Mouse (Mus musculus): ENCODE measurements around the gene Cux1. TPM values are rescaled to one million over a fixed set of nuclear protein-coding genes. Genes with fewer than 3 reads are reported as not detected.

Cux1 gene
- polyA plus RNA-seq, 1 experiment from 2014 or later: 107 TPM

DNA sequence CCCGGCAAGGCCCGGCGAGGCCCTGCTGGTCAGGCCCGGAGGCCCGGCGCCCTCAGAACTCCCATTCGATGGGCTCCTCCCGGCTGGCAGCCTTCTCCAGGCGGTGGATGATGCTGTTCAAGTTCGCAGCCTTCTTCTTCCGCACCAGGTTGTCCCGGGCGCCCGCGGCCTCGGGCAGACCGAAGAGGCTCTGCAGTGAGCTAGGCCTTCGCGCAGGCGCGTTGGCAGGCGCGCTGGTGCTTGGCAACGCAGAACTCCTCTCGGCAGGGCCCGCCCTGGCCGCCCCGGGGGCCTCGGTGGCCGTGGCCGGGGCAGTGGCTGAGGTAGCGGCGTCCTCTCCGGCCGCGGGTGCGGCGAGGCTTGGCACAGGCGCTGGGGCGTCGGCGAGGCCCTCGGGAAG is 292.6 kb downstream of the Cux1 start:
- Histone ChIP-seq H3K4me3 (no peak overlapping the region), H3K27me3 (ENCODE audit: poor library complexity, severe bottlenecking) (no peaks in the 10 kb centered on the region), H3K36me3 (replicated peaks) (peaks cover 98% of the 10 kb centered on the region), H3K27ac (no peak overlapping the region), H3K4me1 (peaks cover 10% of the 10 kb centered on the region), H3K9me3 (no peaks in the 10 kb centered on the region)
- 92% methylated on average over 43 of the region's 43 CpGs for WGBS
- DNase-seq (ENCODE audit: extremely low spot score, low spot score): no peak

DNA sequence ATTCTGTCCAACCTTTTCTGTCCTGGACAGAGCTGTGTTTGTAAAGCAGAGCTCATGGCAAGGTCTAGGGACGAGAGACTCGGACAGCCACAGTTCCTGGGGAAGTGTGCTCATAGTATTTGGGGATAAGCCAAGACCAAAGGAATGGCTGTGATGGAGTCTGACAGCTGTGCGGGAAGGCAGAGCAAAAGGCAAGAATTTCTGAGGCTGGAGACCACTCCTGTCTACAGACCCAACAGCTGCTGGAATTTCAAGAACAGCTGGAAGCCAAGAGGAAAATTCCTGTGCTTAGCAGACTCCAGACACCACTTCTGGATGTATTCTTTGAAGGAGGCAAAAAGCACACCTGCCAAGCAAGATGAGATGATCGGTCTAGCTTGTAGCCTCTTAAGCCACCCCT is 297.4 kb downstream of the Cux1 start:
- no peak overlapping the region for H3K4me3 ChIP-seq
- H3K27ac ChIP-seq: no peak overlapping the region
- H3K9me3 ChIP-seq: no peaks in the 10 kb centered on the region
- no peak for DNase-seq (ENCODE audit: extremely low spot score, low spot score)
- no peaks in the 10 kb centered on the region for H3K27me3 ChIP-seq (ENCODE audit: poor library complexity, severe bottlenecking)
- WGBS: 93% methylated on average over 4 of the region's 4 CpGs
- H3K36me3 ChIP-seq (replicated peaks): peaks cover 50% of the 10 kb centered on the region
- H3K4me1 ChIP-seq: peaks cover 11% of the 10 kb centered on the region

- WGBS: 88% methylated on average over 7 of the region's 7 CpGs
- Histone ChIP-seq H3K27ac (no peak overlapping the region), H3K4me1 (peaks cover 11% of the 10 kb centered on the region), H3K27me3 (ENCODE audit: poor library complexity, severe bottlenecking) (no peaks in the 10 kb centered on the region), H3K4me3 (no peak overlapping the region), H3K9me3 (no peaks in the 10 kb centered on the region), H3K36me3 (replicated peaks) (peaks cover 12% of the 10 kb centered on the region)
- no peak for DNase-seq (ENCODE audit: extremely low spot score, low spot score)
These were observed 301.2 kb downstream of the Cux1 start for GRCm38 (mm10) chr5:136266077-136266476.

DNA sequence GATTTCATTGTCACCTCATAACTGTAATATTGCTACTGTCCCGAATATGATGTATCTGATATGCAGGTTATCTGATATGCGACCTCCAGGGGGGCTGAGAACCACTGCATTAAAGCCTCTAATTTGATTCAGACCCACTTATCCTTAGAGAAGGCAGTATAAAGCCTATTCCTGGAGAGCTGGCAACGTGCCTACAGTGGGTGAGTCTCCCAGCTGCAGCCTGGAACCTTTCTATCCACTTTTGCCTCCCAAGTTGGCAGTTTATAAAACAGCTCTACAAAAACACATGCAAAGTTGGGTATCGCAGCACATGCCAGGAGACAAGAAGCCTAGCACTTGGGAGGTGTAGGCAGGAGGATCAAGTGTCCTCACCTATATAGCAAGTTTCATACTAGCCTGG is 303.9 kb downstream of the Cux1 start:
- Histone ChIP-seq H3K36me3 (replicated peaks) (no peaks in the 10 kb centered on the region), H3K27ac (no peak overlapping the region), H3K4me3 (no peak overlapping the region), H3K9me3 (no peaks in the 10 kb centered on the region), H3K4me1 (no peaks in the 10 kb centered on the region), H3K27me3 (ENCODE audit: poor library complexity, severe bottlenecking) (no peaks in the 10 kb centered on the region)
- 82% methylated on average over 4 of the region's 4 CpGs for WGBS
- DNase-seq (ENCODE audit: extremely low spot score, low spot score): no peak

DNA sequence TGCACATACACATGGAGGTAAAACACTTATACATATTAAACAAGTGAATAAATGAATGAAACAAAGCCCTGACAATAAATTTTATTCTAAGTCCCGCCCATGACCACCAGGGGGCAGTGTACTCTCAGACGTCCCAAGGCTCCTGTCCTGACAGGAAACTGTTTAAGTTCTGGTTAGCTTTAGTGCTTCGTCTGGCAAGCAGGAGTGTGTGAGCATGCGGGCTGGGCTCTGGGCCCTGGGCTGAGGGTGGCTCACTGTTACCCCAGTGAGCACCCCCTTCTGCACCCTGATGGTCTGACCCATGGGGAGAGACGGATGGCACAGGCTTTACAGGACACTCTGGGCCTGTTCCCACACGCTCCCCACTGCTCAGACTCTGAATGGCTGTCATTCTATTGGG is 308.4 kb downstream of the Cux1 start:
- 41% methylated on average over 6 of the region's 6 CpGs for WGBS
- Histone ChIP-seq H3K36me3 (replicated peaks) (peaks cover 27% of the 10 kb centered on the region), H3K27me3 (ENCODE audit: poor library complexity, severe bottlenecking) (no peaks in the 10 kb centered on the region), H3K9me3 (no peaks in the 10 kb centered on the region), H3K4me3 (no peak overlapping the region), H3K4me1 (no peaks in the 10 kb centered on the region), H3K27ac (no peak overlapping the region)
- DNase-seq (ENCODE audit: extremely low spot score, low spot score): peak; percentile 51

DNA sequence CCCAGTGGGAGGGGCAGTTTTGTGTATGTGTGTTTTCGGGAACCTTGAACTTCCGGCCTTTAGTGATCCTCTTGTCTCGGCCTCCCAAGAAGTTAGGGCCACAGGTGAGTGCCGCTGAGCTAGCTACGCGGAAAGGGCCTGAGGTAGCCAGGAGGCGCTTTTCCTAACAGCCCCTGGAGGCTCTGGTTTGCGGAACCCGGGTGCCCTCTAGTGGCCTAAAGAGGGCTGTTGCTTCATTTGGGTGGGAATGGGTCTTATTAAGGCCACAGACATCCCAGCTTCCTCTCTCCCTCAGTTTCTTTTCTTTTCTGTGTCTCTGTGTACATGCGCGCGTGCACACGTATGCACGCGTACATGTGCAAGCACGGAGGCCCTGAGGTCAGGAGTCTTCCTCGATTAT is 314.4 kb downstream of the Cux1 start:
- H3K27me3 ChIP-seq (ENCODE audit: poor library complexity, severe bottlenecking): no peaks in the 10 kb centered on the region
- WGBS: 15% methylated on average over 17 of the region's 17 CpGs
- peaks cover 10% of the 10 kb centered on the region for H3K4me1 ChIP-seq
- no peak overlapping the region for H3K27ac ChIP-seq
- no peaks in the 10 kb centered on the region for H3K9me3 ChIP-seq
- H3K36me3 ChIP-seq (replicated peaks): peaks cover 53% of the 10 kb centered on the region
- H3K4me3 ChIP-seq: no peak overlapping the region
- peak; percentile 78 for DNase-seq (ENCODE audit: extremely low spot score, low spot score)

- peaks cover 16% of the 10 kb centered on the region for H3K4me1 ChIP-seq
- H3K4me3 ChIP-seq: no peak overlapping the region
- no peaks in the 10 kb centered on the region for H3K9me3 ChIP-seq
- peaks cover 7% of the 10 kb centered on the region; the same call in 1 of the 2 replicates for H3K27me3 ChIP-seq (ENCODE audit: poor library complexity, severe bottlenecking)
- no peak overlapping the region for H3K27ac ChIP-seq
- peaks cover 36% of the 10 kb centered on the region for H3K36me3 ChIP-seq (replicated peaks)
- DNase-seq (ENCODE audit: extremely low spot score, low spot score): peak; percentile 40
- WGBS: 50% methylated on average over 7 of the region's 7 CpGs
These were observed 316.3 kb downstream of the Cux1 start for GRCm38 (mm10) chr5:136251004-136251403.

- WGBS: 66% methylated on average over 6 of the region's 6 CpGs
- Histone ChIP-seq H3K9me3 (no peaks in the 10 kb centered on the region), H3K4me1 (peaks cover 41% of the 10 kb centered on the region), H3K4me3 (no peak overlapping the region), H3K36me3 (replicated peaks) (peaks cover 23% of the 10 kb centered on the region), H3K27me3 (ENCODE audit: poor library complexity, severe bottlenecking) (peaks cover 10% of the 10 kb centered on the region; the same call in 1 of the 2 replicates), H3K27ac (no peak overlapping the region)
- no peak for DNase-seq (ENCODE audit: extremely low spot score, low spot score)
These were observed 318.8 kb downstream of the Cux1 start for GRCm38 (mm10) chr5:136248441-136248840.

GRCm38 (mm10) chr5:136246452-136246838 is 320.8 kb downstream of the Cux1 start, which contains the start of gene Sh2b2:
Gene Sh2b2 (minus strand): TSS chr5:136246556.
- no peak for DNase-seq (ENCODE audit: extremely low spot score, low spot score)
- H3K27ac ChIP-seq: peak within 1 kb of the TSS; percentile 91
- WGBS: 87% methylated on average over 2 of the region's 2 CpGs

DNA sequence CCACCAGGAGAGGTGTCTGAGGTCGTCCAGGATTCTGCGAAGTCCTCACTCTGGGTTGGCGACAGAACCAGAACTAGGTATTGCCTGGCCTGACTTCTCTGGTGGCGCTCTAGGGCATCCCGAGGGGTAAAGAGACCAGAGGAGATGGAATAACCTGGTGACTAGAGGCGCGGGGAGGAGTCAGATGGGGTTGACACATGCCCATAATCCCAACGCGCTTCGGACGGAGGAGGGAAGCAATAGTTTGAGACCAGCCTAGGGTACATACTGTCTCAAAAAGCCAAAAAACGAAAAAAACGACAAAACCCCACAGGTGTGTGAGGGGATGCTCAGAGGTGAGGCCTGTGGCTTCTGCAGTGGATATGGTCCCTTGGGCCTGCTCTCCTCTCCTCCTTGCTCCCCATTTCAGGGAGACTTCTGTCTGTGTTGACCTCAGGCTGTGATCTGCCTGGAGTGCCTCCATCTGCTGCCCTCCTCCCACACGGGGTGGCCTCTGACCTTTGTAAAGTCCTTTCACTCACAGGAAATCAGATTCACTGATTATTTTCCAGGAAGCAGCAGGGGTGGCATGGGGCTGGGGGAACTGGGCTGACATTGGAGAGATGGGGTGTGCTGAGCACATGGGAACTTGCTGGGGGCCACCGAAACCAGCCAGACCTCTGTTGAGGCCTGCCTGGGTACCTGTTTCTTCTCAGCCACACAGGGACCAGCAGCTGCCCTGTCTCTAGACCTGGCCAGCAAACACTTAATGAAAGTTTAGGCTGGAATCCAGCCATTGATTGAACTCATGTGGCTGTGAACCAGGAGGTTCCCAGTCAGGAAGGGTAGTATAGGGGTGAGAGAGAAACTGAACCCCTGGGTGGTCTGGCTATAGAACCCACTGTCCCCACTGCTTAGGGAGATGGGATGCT is 321.5 kb downstream of the Cux1 start:
- no peak for DNase-seq (ENCODE audit: extremely low spot score, low spot score)
- Histone ChIP-seq H3K9me3 (no peaks in the 10 kb centered on the region), H3K4me3 (peak overlapping the region; percentile 93), H3K36me3 (replicated peaks) (peaks cover 22% of the 10 kb centered on the region), H3K27ac (peak overlapping the region; percentile 91), H3K4me1 (peaks cover 55% of the 10 kb centered on the region), H3K27me3 (ENCODE audit: poor library complexity, severe bottlenecking) (peaks cover 15% of the 10 kb centered on the region; the same call in 1 of the 2 replicates)
- 12% methylated on average over 15 of the region's 15 CpGs for WGBS

More at GRCm38 (mm10) chr5:136246452-136246838, 320.8 kb downstream of the Cux1 start, which contains the start of gene Sh2b2:
- Histone ChIP-seq H3K27me3 (ENCODE audit: poor library complexity, severe bottlenecking) (peaks cover 15% of the 10 kb centered on the region; the same call in 1 of the 2 replicates), H3K4me1 (peaks cover 55% of the 10 kb centered on the region), H3K9me3 (no peaks in the 10 kb centered on the region), H3K36me3 (replicated peaks) (peaks cover 25% of the 10 kb centered on the region), H3K4me3 (peak within 1 kb of the TSS; percentile 93)

DNA sequence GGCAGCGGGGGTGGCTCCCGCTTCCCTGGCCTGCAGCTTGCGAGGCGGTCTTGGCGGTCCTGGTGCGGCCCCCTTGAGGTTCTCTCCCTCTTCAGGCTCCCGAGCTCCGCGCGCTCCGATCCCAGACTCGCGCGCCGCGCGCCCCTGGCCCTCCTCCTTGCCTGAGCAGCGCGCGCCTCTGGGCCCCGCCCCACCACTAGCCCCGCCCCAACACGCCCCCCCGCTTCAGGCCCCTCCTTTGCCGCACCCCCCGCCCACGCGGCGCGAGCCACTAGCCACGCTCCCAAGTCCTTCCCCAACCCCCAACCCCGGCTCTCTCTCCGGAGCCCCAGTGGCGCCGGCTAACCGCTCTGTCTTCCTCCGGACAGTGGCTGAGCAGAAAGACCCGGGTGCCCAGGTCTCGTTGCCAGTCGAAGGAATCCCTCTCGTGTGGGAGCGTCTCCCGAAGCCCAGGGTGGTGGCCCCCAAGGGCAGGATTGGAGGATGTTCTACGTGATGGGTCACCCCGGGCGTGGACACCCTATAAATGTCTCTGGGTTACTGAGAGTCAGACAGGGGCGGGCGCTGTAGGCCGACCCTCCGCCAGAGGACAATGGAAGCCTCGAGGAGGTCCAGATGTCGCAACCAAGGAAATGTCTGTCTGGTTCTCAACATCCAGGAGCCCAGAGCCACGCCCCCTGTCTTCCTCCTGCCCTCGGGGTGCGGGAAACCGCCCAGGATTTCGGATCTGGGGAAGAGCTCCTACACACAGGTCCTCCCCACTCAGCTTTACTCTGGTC is 322.3 kb downstream of the Cux1 start:
- WGBS: under 1% methylated on average over 56 of the region's 57 CpGs
- Histone ChIP-seq H3K36me3 (replicated peaks) (peaks cover 15% of the 10 kb centered on the region), H3K27me3 (ENCODE audit: poor library complexity, severe bottlenecking) (peaks cover 15% of the 10 kb centered on the region; the same call in 1 of the 2 replicates), H3K4me3 (peak overlapping the region; percentile 93), H3K4me1 (peaks cover 60% of the 10 kb centered on the region), H3K27ac (peak overlapping the region; percentile 91), H3K9me3 (no peaks in the 10 kb centered on the region)
- DNase-seq (ENCODE audit: extremely low spot score, low spot score): peak; percentile 84

GRCm38 (mm10) chr5:136243851-136244761 is 323.2 kb downstream of the Cux1 start:
- peak; percentile 65 for DNase-seq (ENCODE audit: extremely low spot score, low spot score)
- Histone ChIP-seq H3K4me1 (peaks cover 60% of the 10 kb centered on the region), H3K36me3 (replicated peaks) (peaks cover 14% of the 10 kb centered on the region; the same call in 1 of the 2 replicates), H3K9me3 (no peaks in the 10 kb centered on the region), H3K4me3 (peak overlapping the region; percentile 93), H3K27me3 (ENCODE audit: poor library complexity, severe bottlenecking) (peaks cover 15% of the 10 kb centered on the region; the same call in 1 of the 2 replicates), H3K27ac (peak overlapping the region; percentile 91)
- under 1% methylated on average over 63 of the region's 67 CpGs for WGBS

Measured in forebrain, embryonic 10.5 days (tissue).